Mouse (Mus musculus) brain, embryonic 14.5 days (tissue): ENCODE results near the gene Gpr176.

Source experiments
- CTCF ChIP-seq: fragments of 200-500 bp; IDR thresholded peaks from 2 replicates; pipeline ENCODE4 v1.5.1; 2012; ENCODE audit warnings: inconsistent platforms, mild to moderate bottlenecking, moderate library complexity, borderline replicate concordance; ENCODE audit not compliant: insufficient read depth, insufficient read length; ENCODE audit errors: extremely low read depth
- POLR2A ChIP-seq: fragments of 200-500 bp; IDR thresholded peaks from 2 replicates; pipeline ENCODE4 v1.6.1; 2012; ENCODE audit warnings: mild to moderate bottlenecking, inconsistent platforms, borderline replicate concordance; ENCODE audit not compliant: poor library complexity, insufficient read depth, insufficient read length, severe bottlenecking; ENCODE audit errors: extremely low read depth

GRCm38 (mm10) chr2:118373572-118374279, 507 bp upstream of the Gpr176 start:
- TF ChIP-seq CTCF (peak; percentile 45; the same call in 1 of the 2 replicates), POLR2A (peak; percentile 53; the same call in 1 of the 2 replicates)
